Mouse (Mus musculus) ES-Bruce4 (cell line): ENCODE results near the gene Tgfb1.

ENCODE experiments used
- CTCF ChIP-seq: IDR thresholded peaks from one replicate; pipeline ENCODE4 v1.8.1; 2011; ENCODE audit warnings: low read depth, low read length
- POLR2A ChIP-seq: IDR thresholded peaks from one replicate; pipeline ENCODE4 v1.8.1; 2011; ENCODE audit warnings: low read length; ENCODE audit not compliant: insufficient read depth

- no peak for TF ChIP-seq CTCF
- no peak for TF ChIP-seq POLR2A
Measured at GRCm38 (mm10) chr7:25651281-25651680, 35.5 kb upstream of the Tgfb1 start.
